Mouse (Mus musculus) brain, adult 2 months (tissue): ENCODE data around the gene Ndufa12.

Experiments
- DNase-seq: peaks from one replicate; pipeline ENCODE4 v3.0.0; 2011; ENCODE audit warnings: low read depth, low spot score

The Ndufa12 gene

GRCm38 (mm10) chr10:94198482-94199405 lies at the start of gene Ndufa12:
Gene Ndufa12, plus strand, starts transcription at chr10:94198720.
- DNase-seq = peak; percentile 97

- no peak for DNase-seq
These were observed 47.0 kb upstream of the Ndufa12 start for GRCm38 (mm10) chr10:94151488-94151887.

GRCm38 (mm10) chr10:94153841-94154240 lies 44.7 kb upstream of the Ndufa12 start:
- DNase-seq = no peak

GRCm38 (mm10) chr10:94158962-94159361 lies 39.6 kb upstream of the Ndufa12 start:
- no peak for DNase-seq

GRCm38 (mm10) chr10:94159406-94159805 lies 39.1 kb upstream of the Ndufa12 start:
- no peak for DNase-seq

GRCm38 (mm10) chr10:94161051-94161765 lies 37.3 kb upstream of the Ndufa12 start:
- DNase-seq = no peak

GRCm38 (mm10) chr10:94162031-94162430 lies 36.5 kb upstream of the Ndufa12 start:
- no peak for DNase-seq

- DNase-seq = no peak
These were observed 34.2 kb upstream of the Ndufa12 start for GRCm38 (mm10) chr10:94164104-94164845.

- DNase-seq = no peak
These were observed 33.1 kb upstream of the Ndufa12 start for GRCm38 (mm10) chr10:94165426-94165825.

GRCm38 (mm10) chr10:94167051-94167750 lies 31.3 kb upstream of the Ndufa12 start:
- no peak for DNase-seq

- no peak for DNase-seq
These were observed 26.9 kb upstream of the Ndufa12 start for GRCm38 (mm10) chr10:94171440-94172130.

- no peak for DNase-seq
These were observed 26.4 kb upstream of the Ndufa12 start for GRCm38 (mm10) chr10:94172137-94172536.

GRCm38 (mm10) chr10:94172706-94173105 lies 25.8 kb upstream of the Ndufa12 start:
- no peak for DNase-seq

GRCm38 (mm10) chr10:94174652-94175051 lies 23.9 kb upstream of the Ndufa12 start:
- no peak for DNase-seq

GRCm38 (mm10) chr10:94183199-94183598 lies 15.3 kb upstream of the Ndufa12 start:
- no peak for DNase-seq

- no peak for DNase-seq
These were observed 6.5 kb downstream of the Ndufa12 start for GRCm38 (mm10) chr10:94204973-94205372.

- peak; percentile 67 for DNase-seq
These were observed 12.4 kb downstream of the Ndufa12 start for GRCm38 (mm10) chr10:94210718-94211618.

- DNase-seq = peak; percentile 27
These were observed 13.2 kb downstream of the Ndufa12 start for GRCm38 (mm10) chr10:94211725-94212124.

GRCm38 (mm10) chr10:94225026-94225750 lies 26.7 kb downstream of the Ndufa12 start:
- DNase-seq = peak; percentile 41
